Mouse (Mus musculus) cortical plate, adult 2 months (tissue): ENCODE results near the gene Arhgap29.

Experiments
- CTCF ChIP-seq: fragments of 200-500 bp; IDR thresholded peaks from 2 replicates; pipeline ENCODE4 v1.5.1; 2011; ENCODE audit warnings: mild to moderate bottlenecking, control low read depth, low read length; ENCODE audit not compliant: insufficient read depth; ENCODE audit errors: extremely low read depth
- POLR2A ChIP-seq: fragments of 200-500 bp; IDR thresholded peaks from 2 replicates; pipeline ENCODE4 v1.6.1; 2011; ENCODE audit warnings: mild to moderate bottlenecking, low read length, control low read depth; ENCODE audit not compliant: insufficient read depth; ENCODE audit errors: extremely low read depth

DNA sequence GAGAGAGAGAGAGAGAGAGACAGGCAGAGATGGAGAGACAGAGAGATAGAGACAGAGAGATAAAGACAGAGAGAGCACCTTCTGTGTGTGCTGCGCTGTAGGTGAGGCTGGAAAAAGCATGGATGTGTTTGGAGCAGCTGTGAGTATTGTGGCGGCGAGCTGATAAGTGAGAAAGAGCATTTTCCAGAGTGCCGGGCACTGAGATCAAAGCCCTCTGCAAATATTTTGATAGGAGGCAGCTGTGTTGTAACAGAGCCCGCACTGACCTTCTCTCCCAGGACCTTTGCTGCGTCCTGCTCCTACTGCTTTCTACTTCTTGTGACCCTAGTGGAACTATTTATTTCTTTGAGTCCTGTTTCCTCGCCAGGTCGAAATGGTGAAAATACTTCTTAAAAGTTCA is 45.7 kb upstream of the Arhgap29 start:
- TF ChIP-seq CTCF (no peak), POLR2A (no peak)
